ENCODE assay signal across 8 mouse cellular contexts in the genomic region with DNA sequence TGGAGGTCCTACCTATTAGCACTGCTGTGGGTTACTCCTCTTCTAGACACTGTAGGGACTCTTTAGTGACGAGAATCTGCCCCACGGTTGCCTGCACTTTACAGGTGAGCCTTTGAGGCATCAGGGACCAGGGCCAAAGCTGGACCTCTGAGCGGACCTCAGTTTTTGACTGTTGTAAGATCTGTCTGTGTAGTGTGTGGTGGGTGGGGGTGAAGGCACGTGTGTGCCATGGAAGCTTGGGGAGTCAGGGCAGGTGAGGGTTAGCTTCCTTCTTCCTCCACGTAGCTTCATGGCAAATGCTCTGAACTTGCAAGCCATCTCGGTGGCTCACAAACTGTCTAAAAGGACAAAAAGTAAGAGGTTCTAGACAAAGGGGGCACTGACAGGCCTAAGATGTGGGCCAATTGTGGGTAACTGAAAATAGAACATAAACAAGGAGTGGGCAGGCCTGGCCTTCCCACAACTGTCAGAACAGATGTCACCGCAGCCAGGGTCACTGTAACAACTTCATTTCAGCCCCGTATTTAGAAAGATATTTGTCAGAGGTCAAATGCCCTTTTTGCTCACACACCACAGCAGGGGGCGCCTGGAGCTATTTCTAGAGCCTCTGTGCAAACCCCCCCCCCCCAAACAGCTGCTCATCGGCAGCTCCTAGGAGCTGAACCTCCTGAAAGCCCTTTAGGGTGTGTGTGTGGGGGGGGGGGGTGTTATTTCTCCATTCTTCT.
A peak's percentile ranks its signal among the peaks of the same experiment; 100 is the strongest.
DNase-seq lines count a peak whose midpoint lies in the region; ATAC-seq lines count a peak whose summit lies in the region.

No protein-coding gene starts in this region.

- H3K27me3 ChIP-seq in midbrain, embryonic 10.5 days (ENCODE audit: low read depth, poor library complexity, severe bottlenecking) = no peaks in the 10 kb centered on the region
- H3K27me3 ChIP-seq in midbrain, embryonic 13.5 days = no peaks in the 10 kb centered on the region
- H3K27me3 ChIP-seq in embryonic facial prominence, embryonic 14.5 days (replicated peaks; ENCODE audit: control insufficient read depth, insufficient read depth, low read length) = no peaks in the 10 kb centered on the region

- H3K4me2 ChIP-seq in midbrain, embryonic 13.5 days (replicated peaks) = no peak overlapping the region
- no peak overlapping the region for H3K4me2 ChIP-seq in embryonic facial prominence, embryonic 14.5 days (ENCODE audit: low read depth, low read length)

- WGBS in midbrain, embryonic 10.5 days = 70% methylated on average over 10 of the region's 10 CpGs
- 55% methylated on average over 10 of the region's 10 CpGs for WGBS in midbrain, embryonic 13.5 days
- WGBS in embryonic facial prominence, embryonic 14.5 days = 64% methylated on average over 10 of the region's 10 CpGs

- H3K9ac ChIP-seq in midbrain, embryonic 13.5 days (replicated peaks) = no peak overlapping the region
- no peak overlapping the region for H3K9ac ChIP-seq in embryonic facial prominence, embryonic 14.5 days (ENCODE audit: low read depth, low read length)

- DNase-seq in gastrocnemius, postnatal 14 days = peak; percentile 52
- no peak for DNase-seq in gastrocnemius, postnatal 25 days
- peak; percentile 36 for DNase-seq in midbrain, embryonic 10.5 days (ENCODE audit: low spot score)
- peak; percentile 67 for DNase-seq in embryonic facial prominence, embryonic 14.5 days (ENCODE audit: low spot score)
- DNase-seq in naive thymus-derived CD4-positive, alpha-beta T cell, adult 2 months (ENCODE audit: low read depth) = peak; percentile 55
- no peak for DNase-seq in right cerebral cortex, postnatal 14 days

- intact Hi-C loops in gastrocnemius, postnatal 14 days (cut with DNase I; ENCODE audit: low total_unique reads) = no loop called here

- H3K27ac ChIP-seq in midbrain, embryonic 10.5 days (replicated peaks) = 0 out of 2 replicates have a peak overlapping the region, but pooled peaks have one; percentile 28
- H3K27ac ChIP-seq in midbrain, embryonic 13.5 days = no peak overlapping the region
- H3K27ac ChIP-seq in embryonic facial prominence, embryonic 14.5 days (replicated peaks; ENCODE audit: low read depth, low read length) = no peak overlapping the region

- H3K9me3 ChIP-seq in midbrain, embryonic 10.5 days (replicated peaks) = no peaks in the 10 kb centered on the region
- H3K9me3 ChIP-seq in midbrain, embryonic 13.5 days = no peaks in the 10 kb centered on the region
- no peaks in the 10 kb centered on the region for H3K9me3 ChIP-seq in embryonic facial prominence, embryonic 14.5 days (ENCODE audit: control insufficient read depth, low read length)

- ATAC-seq in midbrain, embryonic 13.5 days = no peak
- no peak for ATAC-seq in embryonic facial prominence, embryonic 14.5 days (ENCODE audit: low read depth)
- no peak for ATAC-seq in activated CD4-positive, CD25-positive, alpha-beta regulatory T cell, adult 4 months

- peaks cover 15% of the 10 kb centered on the region for H3K36me3 ChIP-seq in midbrain, embryonic 10.5 days
- no peaks in the 10 kb centered on the region for H3K36me3 ChIP-seq in midbrain, embryonic 13.5 days
- no peaks in the 10 kb centered on the region for H3K36me3 ChIP-seq in embryonic facial prominence, embryonic 14.5 days (ENCODE audit: control insufficient read depth, insufficient read depth, low read length)

- H3K4me3 ChIP-seq in midbrain, embryonic 10.5 days = no peak overlapping the region
- no peak overlapping the region for H3K4me3 ChIP-seq in midbrain, embryonic 13.5 days (replicated peaks)
- no peak overlapping the region for H3K4me3 ChIP-seq in embryonic facial prominence, embryonic 14.5 days (ENCODE audit: low read depth, low read length)

- peaks cover 23% of the 10 kb centered on the region for H3K4me1 ChIP-seq in midbrain, embryonic 10.5 days
- H3K4me1 ChIP-seq in midbrain, embryonic 13.5 days (replicated peaks) = peaks cover 12% of the 10 kb centered on the region
- peaks cover 31% of the 10 kb centered on the region for H3K4me1 ChIP-seq in embryonic facial prominence, embryonic 14.5 days (ENCODE audit: control insufficient read depth, insufficient read depth, low read length)

Comparison
In these comparisons a context has a peak if more than half of its experiments do, and no peak if none do; other contexts are left out.
1. DNase-seq: peak in gastrocnemius, postnatal 14 days (single experiment), midbrain, embryonic 10.5 days (single experiment), embryonic facial prominence, embryonic 14.5 days (single experiment) and naive thymus-derived CD4-positive, alpha-beta T cell, adult 2 months (single experiment); none in gastrocnemius, postnatal 25 days (single experiment) and right cerebral cortex, postnatal 14 days (single experiment).